Mouse (Mus musculus) limb, embryonic 12.5 days (tissue): ENCODE data around the gene Blvrb. TPM values are rescaled to one million over a fixed set of nuclear protein-coding genes. Genes with fewer than 3 reads are reported as not detected.
A peak's percentile ranks its signal among the peaks of the same experiment; 100 is the strongest.

ENCODE experiments used
- ATAC-seq: fragments of 200-750 bp; cut with Nextera tagmentation; 2 replicates; pipeline ENCODE4 v1.8.0; 2017; ENCODE audit warnings: low read depth, moderate TSS enrichment; ENCODE audit not compliant: insufficient number of reproducible peaks, insufficient read depth, low FRiP score, low TSS enrichment
- H3K27ac ChIP-seq: fragments of 300-500 bp; sonication (generic); 2 replicates; pipeline ENCODE4 v1.5.1; 2016; ENCODE audit warnings: mild to moderate bottlenecking, moderate library complexity
- H3K27me3 ChIP-seq: fragments of 300-500 bp; sonication (generic); 2 replicates; pipeline ENCODE4 v1.6.1; 2016; ENCODE audit warnings: mild to moderate bottlenecking, moderate library complexity
- H3K36me3 ChIP-seq: fragments of 300-500 bp; sonication (generic); 2 replicates; pipeline ENCODE4 v1.6.1; 2016; ENCODE audit warnings: mild to moderate bottlenecking, moderate library complexity
- H3K4me1 ChIP-seq: fragments of 300-500 bp; sonication (generic); replicated peaks from 2 replicates; pipeline ENCODE4 v1.6.1; 2016
- H3K4me2 ChIP-seq: fragments of 300-500 bp; sonication (generic); 2 replicates; pipeline ENCODE4 v1.6.1; 2016; ENCODE audit warnings: mild to moderate bottlenecking, moderate library complexity
- H3K4me3 ChIP-seq: fragments of 300-500 bp; sonication (generic); replicated peaks from 2 replicates; pipeline ENCODE4 v1.5.1; 2016; ENCODE audit warnings: mild to moderate bottlenecking
- H3K9ac ChIP-seq: fragments of 300-500 bp; sonication (generic); replicated peaks from 2 replicates; pipeline ENCODE4 v1.6.1; 2016; ENCODE audit warnings: mild to moderate bottlenecking, moderate library complexity
- H3K9me3 ChIP-seq: fragments of 300-500 bp; sonication (generic); 2 replicates; pipeline ENCODE4 v1.6.1; 2016; ENCODE audit warnings: mild to moderate bottlenecking, moderate library complexity
- WGBS: fragments of 180-500 bp; shearing (Covaris S2); methylation state at CpG from one replicate; pipeline ENCODE4 v1.1.7; 2016; 5-methylcytosine and 5-hydroxymethylcytosine counted together
- polyA plus RNA-seq: library from polyadenylated mRNA; unstranded; fragments of >200 nt; fragmentation: Nextera tagmentation; extraction: Ambion mirVana; gene quantifications from 2 replicates; pipeline ENCODE4 v1.2.1, GENCODE M21; 2016

Blvrb gene
- polyA plus RNA-seq, 1 experiment from 2014 or later, result 34.1 TPM

DNA sequence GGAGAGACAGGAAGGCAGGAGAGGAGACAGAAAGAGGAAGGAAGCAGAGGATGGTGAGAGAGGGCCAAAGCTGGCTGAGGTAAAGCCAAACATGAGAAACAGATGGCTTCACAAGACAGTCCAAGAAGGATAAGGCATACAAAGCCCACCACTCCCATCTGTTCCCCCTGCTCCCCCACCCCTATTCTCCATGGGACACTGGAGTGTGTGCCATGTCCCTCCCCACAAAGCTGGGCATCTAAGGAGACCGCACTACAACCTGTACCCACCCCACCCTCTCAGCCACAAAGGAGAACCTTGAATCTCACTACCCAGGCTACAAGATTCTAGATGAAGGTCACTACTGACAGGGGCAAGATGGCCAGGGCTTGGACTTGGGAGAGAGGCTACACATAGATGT, 20.4 kb upstream of the Blvrb start:
- Histone ChIP-seq H3K9me3 (peaks cover 9% of the 10 kb centered on the region), H3K27me3 (0 out of 2 replicates have a peak, but pooled peaks cover 7% of the 10 kb centered on the region), H3K4me1 (no peaks in the 10 kb centered on the region), H3K9ac (no peak overlapping the region), H3K36me3 (no peaks in the 10 kb centered on the region), H3K4me2 (no peak overlapping the region), H3K27ac (no peak overlapping the region), H3K4me3 (no peak overlapping the region)
- no peak for ATAC-seq
- 85% methylated on average over 1 of the region's 1 CpGs for WGBS

DNA sequence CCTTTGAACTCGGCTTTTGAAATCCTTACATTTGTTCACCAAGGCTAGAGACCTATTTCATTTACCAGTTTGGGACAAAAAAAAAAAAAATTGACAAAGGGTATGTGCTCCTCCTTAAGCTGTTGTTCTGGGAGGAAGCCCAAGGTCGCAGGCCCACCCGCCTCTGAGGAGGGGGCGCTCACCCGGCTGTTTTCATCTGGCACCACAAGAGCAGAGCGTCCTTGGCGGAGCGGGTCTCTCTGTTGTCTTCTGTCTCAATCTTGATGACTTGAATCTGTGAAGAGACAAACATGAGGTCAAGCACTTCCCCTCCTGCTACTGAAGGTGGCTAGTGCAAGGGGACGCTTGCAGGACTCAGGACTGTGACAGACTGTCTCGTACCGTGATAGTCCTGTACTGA, 19.8 kb upstream of the Blvrb start:
- H3K27ac ChIP-seq, result no peak overlapping the region
- H3K4me3 ChIP-seq, result no peak overlapping the region
- no peak overlapping the region for H3K4me2 ChIP-seq
- peaks cover 9% of the 10 kb centered on the region for H3K9me3 ChIP-seq
- H3K9ac ChIP-seq, result no peak overlapping the region
- no peaks in the 10 kb centered on the region for H3K4me1 ChIP-seq
- 79% methylated on average over 11 of the region's 11 CpGs for WGBS
- no peaks in the 10 kb centered on the region for H3K36me3 ChIP-seq
- no peak for ATAC-seq
- H3K27me3 ChIP-seq, result peaks cover 11% of the 10 kb centered on the region

DNA sequence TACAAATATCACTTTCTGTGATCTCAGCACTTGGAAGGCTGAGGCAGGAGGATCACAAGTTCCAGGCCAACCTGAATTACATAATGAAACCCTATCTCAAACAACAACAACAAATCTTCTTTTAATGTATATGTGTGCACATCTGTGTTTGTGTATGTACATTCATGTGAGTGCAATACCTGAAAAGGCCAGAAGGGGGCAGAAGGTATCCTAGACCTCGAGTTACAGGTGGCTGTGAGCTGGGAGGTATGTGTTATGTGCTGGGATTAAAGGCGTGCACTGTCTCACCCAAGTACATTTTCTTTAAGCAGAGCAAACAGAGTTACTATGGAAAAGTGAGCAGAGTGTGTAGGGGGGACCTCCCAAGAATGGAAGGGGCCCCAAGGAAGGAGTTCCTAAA, 18.6 kb upstream of the Blvrb start:
- no peak overlapping the region for H3K9ac ChIP-seq
- 66% methylated on average over 2 of the region's 2 CpGs for WGBS
- no peaks in the 10 kb centered on the region for H3K36me3 ChIP-seq
- H3K27ac ChIP-seq, result no peak overlapping the region
- H3K4me1 ChIP-seq, result no peaks in the 10 kb centered on the region
- H3K27me3 ChIP-seq, result peaks cover 19% of the 10 kb centered on the region
- H3K4me2 ChIP-seq, result no peak overlapping the region
- H3K9me3 ChIP-seq, result peaks cover 9% of the 10 kb centered on the region
- no peak overlapping the region for H3K4me3 ChIP-seq
- ATAC-seq, result no peak

DNA sequence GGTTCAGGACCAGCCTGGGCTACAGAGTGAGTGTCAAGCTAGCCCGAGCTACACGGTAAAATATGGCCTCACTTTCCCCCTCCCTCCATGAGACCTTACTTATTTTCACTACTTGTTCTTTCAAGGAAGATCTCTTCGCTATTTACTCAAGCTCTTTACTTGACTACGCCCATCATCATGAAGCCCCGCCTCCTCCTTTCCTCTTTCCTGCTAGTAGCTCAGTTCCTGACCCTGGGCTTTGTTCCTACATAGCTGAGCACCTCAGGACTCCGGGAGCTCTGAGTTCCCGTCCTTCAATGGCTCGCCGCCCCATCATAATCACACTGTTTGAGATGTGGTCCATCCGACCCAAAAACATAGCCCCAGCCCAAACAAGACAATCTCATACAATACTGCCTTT, 14.4 kb upstream of the Blvrb start:
- H3K9ac ChIP-seq, result no peak overlapping the region
- no peaks in the 10 kb centered on the region for H3K36me3 ChIP-seq
- WGBS, result 26% methylated on average over 10 of the region's 10 CpGs
- H3K4me3 ChIP-seq, result no peak overlapping the region
- H3K9me3 ChIP-seq, result peaks cover 13% of the 10 kb centered on the region
- no peak for ATAC-seq
- peak overlapping the region; percentile 6; the same call in 1 of the 2 replicates for H3K4me2 ChIP-seq
- H3K27ac ChIP-seq, result no peak overlapping the region
- no peaks in the 10 kb centered on the region for H3K4me1 ChIP-seq
- peaks cover 37% of the 10 kb centered on the region for H3K27me3 ChIP-seq

- H3K9me3 ChIP-seq, result peaks cover 13% of the 10 kb centered on the region
- no peak overlapping the region for H3K27ac ChIP-seq
- peaks cover 37% of the 10 kb centered on the region for H3K27me3 ChIP-seq
- H3K36me3 ChIP-seq, result no peaks in the 10 kb centered on the region
- peak overlapping the region; percentile 6; the same call in 1 of the 2 replicates for H3K4me2 ChIP-seq
- no peaks in the 10 kb centered on the region for H3K4me1 ChIP-seq
- H3K4me3 ChIP-seq, result no peak overlapping the region
- ATAC-seq, result no peak
- H3K9ac ChIP-seq, result no peak overlapping the region
- WGBS, result 10% methylated on average over 10 of the region's 10 CpGs
Measured at GRCm38 (mm10) chr7:27433794-27434193, 14.0 kb upstream of the Blvrb start.

DNA sequence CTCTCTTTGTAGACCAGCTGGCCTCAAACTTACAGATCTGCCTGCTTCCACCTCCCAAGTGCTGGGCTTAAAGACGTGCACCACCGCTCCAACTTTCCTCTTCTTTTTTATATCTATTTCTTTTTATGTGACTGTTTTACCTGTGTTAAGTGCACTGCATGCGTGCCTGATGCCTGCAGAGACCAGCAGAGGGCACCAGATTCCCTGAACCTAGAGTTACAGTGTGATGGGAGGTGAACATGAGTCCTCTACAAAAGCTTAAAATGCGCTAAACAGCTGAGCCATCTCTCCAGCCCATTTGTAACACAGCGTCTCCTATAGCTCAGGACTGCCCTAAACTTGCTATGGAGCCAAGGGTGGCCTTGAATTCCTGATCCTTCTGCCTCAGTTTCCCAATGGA, 10.2 kb upstream of the Blvrb start:
- Histone ChIP-seq H3K36me3 (no peaks in the 10 kb centered on the region), H3K9ac (no peak overlapping the region), H3K4me3 (no peak overlapping the region), H3K9me3 (peaks cover 15% of the 10 kb centered on the region; the same call in 1 of the 2 replicates), H3K4me2 (no peak overlapping the region), H3K4me1 (no peaks in the 10 kb centered on the region), H3K27me3 (peaks cover 32% of the 10 kb centered on the region), H3K27ac (no peak overlapping the region)
- no peak for ATAC-seq
- WGBS, result 61% methylated on average over 5 of the region's 5 CpGs

DNA sequence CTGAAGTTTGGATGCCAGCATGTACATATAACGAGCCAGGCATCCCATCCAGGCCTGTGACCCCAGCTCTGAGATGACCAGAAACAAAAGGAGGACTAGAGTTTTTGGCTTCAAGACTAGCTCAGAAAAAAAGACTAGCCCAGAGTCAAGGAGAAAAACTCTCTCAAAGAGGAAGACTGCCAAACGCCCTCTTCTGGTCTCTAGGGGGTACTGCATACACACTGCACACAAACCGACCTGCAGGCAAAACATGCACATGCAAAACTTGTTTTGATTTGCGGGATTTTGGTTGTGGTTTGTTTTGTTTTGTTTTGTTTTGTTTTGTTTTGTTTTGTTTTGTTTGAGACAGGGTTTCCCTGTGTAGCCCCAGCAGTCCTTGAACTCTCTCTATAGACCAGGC, 7.8 kb upstream of the Blvrb start:
- Histone ChIP-seq H3K4me3 (no peak overlapping the region), H3K4me2 (no peak overlapping the region), H3K27ac (no peak overlapping the region), H3K4me1 (no peaks in the 10 kb centered on the region), H3K9me3 (peaks cover 15% of the 10 kb centered on the region; the same call in 1 of the 2 replicates), H3K9ac (no peak overlapping the region), H3K36me3 (no peaks in the 10 kb centered on the region), H3K27me3 (peaks cover 17% of the 10 kb centered on the region)
- WGBS, result 80% methylated on average over 4 of the region's 4 CpGs
- ATAC-seq, result no peak

GRCm38 (mm10) chr7:27446051-27446450, 1.7 kb upstream of the Blvrb start:
- H3K9me3 ChIP-seq, result no peaks in the 10 kb centered on the region
- peaks cover 40% of the 10 kb centered on the region for H3K27me3 ChIP-seq
- H3K4me1 ChIP-seq, result peaks cover 18% of the 10 kb centered on the region
- no peaks in the 10 kb centered on the region for H3K36me3 ChIP-seq
- no peak overlapping the region for H3K27ac ChIP-seq
- no peak for ATAC-seq
- peak overlapping the region; percentile 69 for H3K9ac ChIP-seq
- H3K4me3 ChIP-seq, result peak overlapping the region; percentile 57
- 3% methylated on average over 18 of the region's 18 CpGs for WGBS
- H3K4me2 ChIP-seq, result peak overlapping the region; percentile 97

DNA sequence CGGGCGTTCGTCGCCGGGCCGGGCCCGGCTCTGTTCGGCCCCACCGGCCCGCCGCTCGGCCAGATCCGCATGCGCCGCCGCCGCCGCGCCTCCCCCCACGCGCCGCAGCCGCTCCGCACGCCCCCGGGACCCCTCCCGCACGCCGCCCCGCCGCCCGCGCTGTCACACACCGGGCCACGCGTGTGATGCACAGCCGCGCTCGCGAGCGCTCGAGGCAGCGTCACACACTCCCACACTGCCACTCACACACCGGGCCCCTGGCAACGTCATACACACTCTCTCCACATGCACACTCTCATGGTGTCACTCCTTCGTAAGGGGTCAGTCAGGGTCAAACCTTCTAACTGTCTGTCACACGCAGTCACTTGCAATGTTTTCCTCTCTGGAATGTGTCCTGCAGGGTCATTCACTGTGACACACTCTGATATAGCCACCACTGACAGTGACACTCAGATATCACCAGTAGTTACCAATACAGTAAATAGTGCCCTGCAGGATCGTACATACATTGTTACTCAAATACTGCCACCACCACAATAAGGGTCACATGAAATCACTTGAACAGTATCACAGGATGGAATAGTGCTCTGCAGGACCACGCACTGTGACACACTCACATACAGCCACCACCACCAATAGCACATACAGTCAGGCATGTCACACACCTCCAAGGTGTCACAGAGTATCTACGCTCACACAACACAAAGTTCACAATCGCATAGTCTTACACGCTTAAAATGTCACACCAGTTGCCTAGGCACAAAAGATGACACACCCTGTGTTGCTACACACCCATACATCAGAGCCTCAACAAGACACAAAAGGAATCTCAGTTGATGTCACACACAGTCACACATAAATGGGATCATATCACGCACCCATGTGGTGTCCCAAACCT, 1.0 kb upstream of the Blvrb start:
- peaks cover 18% of the 10 kb centered on the region for H3K4me1 ChIP-seq
- no peaks in the 10 kb centered on the region for H3K9me3 ChIP-seq
- H3K9ac ChIP-seq, result peak overlapping the region; percentile 69
- 13% methylated on average over 35 of the region's 53 CpGs for WGBS
- H3K4me3 ChIP-seq, result peak overlapping the region; percentile 57
- peak overlapping the region; percentile 97 for H3K4me2 ChIP-seq
- no peak; the same call in 1 of the 2 replicates for ATAC-seq
- H3K27me3 ChIP-seq, result peaks cover 40% of the 10 kb centered on the region
- H3K27ac ChIP-seq, result no peak overlapping the region
- H3K36me3 ChIP-seq, result no peaks in the 10 kb centered on the region

DNA sequence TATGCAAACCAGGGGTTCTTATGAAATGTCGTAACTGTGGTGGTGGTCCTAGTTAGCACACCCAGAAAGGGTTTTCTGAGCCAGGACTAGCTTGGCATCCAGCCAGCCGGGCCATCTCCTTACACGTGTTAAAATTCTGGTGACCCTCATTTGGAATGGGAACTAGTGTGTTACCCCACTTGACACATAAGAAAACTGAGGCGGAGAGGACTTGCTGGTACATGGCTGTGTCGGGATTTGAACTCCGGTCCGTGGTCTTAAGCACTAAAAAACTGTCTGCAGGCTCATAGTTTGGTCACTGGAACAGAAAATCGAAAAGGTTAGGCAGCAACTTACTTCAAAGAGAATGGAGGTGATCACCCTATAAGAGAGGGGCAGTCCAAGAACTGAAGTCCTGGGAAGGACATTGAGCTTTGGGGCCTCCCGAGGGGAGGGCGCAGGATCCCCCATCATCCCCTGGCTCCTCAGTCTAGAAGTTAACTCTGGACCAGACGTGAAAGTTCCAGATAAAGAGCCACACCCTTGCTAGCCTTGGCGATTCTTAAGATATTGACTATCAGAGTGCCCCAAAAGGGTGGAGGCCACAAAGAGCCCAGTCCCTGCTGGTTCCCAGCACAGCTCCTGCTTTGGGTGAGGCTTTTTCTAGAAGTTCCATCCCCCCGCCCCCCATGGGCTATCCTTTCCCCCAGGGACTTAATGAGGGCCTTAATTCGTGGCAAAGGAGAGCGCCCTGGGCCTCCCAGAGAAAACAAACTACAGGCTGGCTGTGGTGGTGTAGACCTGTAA, 836 bp downstream of the Blvrb start:
- Histone ChIP-seq H3K4me3 (peak overlapping the region; percentile 57), H3K27me3 (peaks cover 40% of the 10 kb centered on the region), H3K27ac (no peak overlapping the region; the same call in 1 of the 2 replicates), H3K9me3 (no peaks in the 10 kb centered on the region), H3K9ac (peak overlapping the region; percentile 52; the same call in 1 of the 2 replicates), H3K4me2 (peak overlapping the region; percentile 87), H3K36me3 (no peaks in the 10 kb centered on the region), H3K4me1 (peaks cover 18% of the 10 kb centered on the region)
- no peak for ATAC-seq
- WGBS, result 60% methylated on average over 15 of the region's 15 CpGs

- no peak for ATAC-seq
- peaks cover 38% of the 10 kb centered on the region for H3K27me3 ChIP-seq
- H3K9me3 ChIP-seq, result no peaks in the 10 kb centered on the region
- H3K4me1 ChIP-seq, result peaks cover 18% of the 10 kb centered on the region
- H3K36me3 ChIP-seq, result no peaks in the 10 kb centered on the region
- no peak overlapping the region for H3K27ac ChIP-seq
- H3K4me2 ChIP-seq, result no peak overlapping the region
- no peak overlapping the region for H3K9ac ChIP-seq
- H3K4me3 ChIP-seq, result 0 out of 2 replicates have a peak overlapping the region, but pooled peaks have one; percentile 57
- 59% methylated on average over 10 of the region's 10 CpGs for WGBS
Measured at GRCm38 (mm10) chr7:27449256-27449862, 1.6 kb downstream of the Blvrb start.
